Mouse (Mus musculus) gastrocnemius, postnatal 4 days (tissue): ENCODE measurements around the gene Jade2. TPM values are rescaled to one million over a fixed set of nuclear protein-coding genes. Genes with fewer than 3 reads are reported as not detected.
"Not testable (repeated sequence)": the region's sequence is repeated elsewhere in the genome, so short reads cannot be mapped to it uniquely, and the experiment has no call there.

Experiments
- DNase-seq, 2 experiments: peaks; one replicate each; pipeline ENCODE4 v3.0.0; 2021 to 2022; ENCODE audit warnings: low spot score in 2 of 2, mixed read lengths in 2 of 2
- total RNA-seq, 2 experiments: library from RNA; stranded (reverse); gene quantifications; 2 replicates each; pipeline ENCODE4 v1.2.3; 2021

The Jade2 gene
- total RNA-seq, 2 experiments from 2014 or later, result 2.1 to 2.2 TPM

DNA sequence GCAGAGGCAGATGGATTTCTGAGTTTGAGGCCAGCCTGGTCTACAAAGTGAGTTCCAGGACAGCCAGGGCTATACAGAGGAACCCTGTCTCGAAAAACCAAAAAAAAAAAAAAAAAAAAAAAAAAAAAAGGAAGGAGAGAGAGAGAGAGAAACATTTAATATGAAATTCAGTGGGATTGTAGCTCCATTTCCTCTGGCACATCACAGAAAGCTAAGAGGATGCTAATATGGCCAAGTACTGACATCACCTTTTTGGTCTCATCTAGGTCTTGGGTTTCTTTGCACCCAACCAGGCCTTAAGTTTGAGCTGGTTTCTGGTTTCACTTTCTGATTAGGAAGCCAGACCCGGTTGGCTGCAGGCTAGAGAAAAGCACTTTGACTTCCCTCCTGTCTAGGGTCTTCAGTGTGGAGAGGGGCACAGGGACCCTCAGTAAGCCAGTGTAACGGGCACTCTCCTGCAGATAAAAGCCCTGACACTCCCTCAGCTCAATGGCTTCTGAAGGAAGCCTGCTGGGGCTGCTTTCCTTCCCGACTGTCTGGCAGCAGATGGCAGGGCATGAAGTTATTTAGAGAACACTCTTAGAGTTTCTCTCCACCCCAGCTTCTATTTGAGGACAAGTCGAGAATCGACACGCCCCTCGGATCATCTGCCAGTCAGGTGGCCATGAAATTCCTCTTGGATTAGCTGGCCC is 56.7 kb downstream of the Jade2 start:
- no peak for DNase-seq

- no peak for DNase-seq
Observed at GRCm38 (mm10) chr11:51796272-51796671, 61.2 kb downstream of the Jade2 start.

DNA sequence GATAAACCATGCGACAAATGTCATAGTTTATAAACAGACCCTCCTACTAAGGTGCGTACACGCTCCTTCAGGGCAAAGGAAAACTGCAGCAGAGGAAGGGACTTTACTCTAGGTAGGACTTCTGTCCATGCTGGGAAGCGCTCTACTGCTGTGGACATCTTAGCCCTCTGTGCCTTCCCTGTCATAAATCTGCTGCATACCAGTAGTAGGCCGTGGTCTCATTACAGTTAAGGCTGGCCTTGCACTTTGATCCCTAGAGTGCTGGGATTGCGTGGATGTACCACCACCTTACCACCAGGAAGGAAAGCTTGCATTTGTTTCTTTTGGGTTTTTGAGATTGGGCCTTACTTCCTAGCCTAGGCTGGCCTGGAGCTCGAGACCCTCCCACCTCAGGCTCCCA is 66.8 kb downstream of the Jade2 start:
- no peak for DNase-seq

- not testable (repeated sequence) for DNase-seq
Observed at GRCm38 (mm10) chr11:51789735-51790134, 67.7 kb downstream of the Jade2 start.

GRCm38 (mm10) chr11:51785926-51786325 is 71.5 kb downstream of the Jade2 start:
- DNase-seq, result peak in 1 of 2 experiments; percentile 29

GRCm38 (mm10) chr11:51782721-51783120 is 74.7 kb downstream of the Jade2 start:
- no peak for DNase-seq

DNA sequence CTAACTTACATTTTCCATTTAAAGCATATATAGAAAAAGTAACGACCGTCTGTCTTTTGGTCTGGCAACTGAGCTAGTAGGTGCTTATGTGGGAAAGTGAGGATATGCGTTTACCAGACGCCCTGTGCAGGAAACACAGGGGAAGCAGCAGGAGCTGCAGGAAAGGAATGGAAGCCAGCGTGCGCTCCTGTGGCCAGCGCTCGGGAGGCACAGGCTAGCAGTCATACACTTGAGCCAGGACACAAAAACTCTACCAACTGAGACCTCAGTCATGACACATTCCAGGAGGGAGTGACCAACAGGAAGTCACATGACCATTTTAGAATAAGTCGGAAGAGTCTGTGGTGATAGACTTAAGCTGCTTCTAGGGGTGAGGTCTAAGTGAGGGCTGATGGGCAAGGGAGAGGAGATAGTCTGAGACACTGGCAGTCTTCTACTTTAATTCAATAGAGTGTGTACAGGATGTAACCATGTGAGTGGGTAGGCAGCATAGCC is 76.6 kb downstream of the Jade2 start:
- DNase-seq, result no peak

DNA sequence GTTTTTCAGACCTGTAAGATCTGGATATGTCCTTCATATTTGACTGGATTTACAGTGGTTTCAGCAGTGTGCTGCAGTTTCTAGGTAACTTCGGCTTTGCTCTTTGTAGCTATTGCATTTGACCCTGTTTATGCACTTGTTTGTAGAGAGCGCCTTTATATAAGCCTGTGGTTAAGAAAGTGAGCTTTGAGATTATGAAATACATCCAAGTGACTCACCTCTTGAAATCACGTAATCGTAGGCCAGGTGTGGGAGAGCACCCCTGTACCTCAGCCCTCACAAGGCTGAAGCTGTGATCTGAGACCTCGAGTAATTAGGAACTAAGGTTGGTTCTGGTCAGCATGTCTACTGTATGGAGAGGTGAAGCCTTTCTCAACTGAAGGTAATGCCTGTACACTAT is 80.0 kb downstream of the Jade2 start:
- DNase-seq, result no peak

DNA sequence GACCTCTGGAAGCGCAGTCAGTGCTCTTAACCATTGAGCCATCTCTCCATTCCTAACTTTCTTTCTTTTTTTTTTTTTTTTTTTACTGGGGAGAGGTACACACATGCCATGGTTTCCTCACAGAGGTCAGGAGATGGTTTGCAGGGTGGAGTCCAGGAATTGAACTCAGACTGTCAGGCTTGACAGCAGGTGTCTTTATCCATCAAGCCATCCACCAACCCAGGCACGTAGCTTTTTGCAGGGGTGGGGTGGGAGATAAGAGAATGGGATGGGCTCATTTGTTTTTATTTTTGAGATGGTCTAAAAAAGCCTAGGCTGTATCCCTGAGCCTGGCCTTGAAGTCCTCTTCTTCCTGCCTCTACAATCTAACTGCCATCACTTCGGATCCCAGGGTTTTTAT is 81.9 kb downstream of the Jade2 start:
- no peak for DNase-seq

GRCm38 (mm10) chr11:51768296-51768695 is 89.2 kb downstream of the Jade2 start:
- DNase-seq, result no peak

GRCm38 (mm10) chr11:51767579-51768220 is 89.8 kb downstream of the Jade2 start:
- no peak for DNase-seq

GRCm38 (mm10) chr11:51764816-51765215 is 92.6 kb downstream of the Jade2 start:
- DNase-seq, result no peak

DNA sequence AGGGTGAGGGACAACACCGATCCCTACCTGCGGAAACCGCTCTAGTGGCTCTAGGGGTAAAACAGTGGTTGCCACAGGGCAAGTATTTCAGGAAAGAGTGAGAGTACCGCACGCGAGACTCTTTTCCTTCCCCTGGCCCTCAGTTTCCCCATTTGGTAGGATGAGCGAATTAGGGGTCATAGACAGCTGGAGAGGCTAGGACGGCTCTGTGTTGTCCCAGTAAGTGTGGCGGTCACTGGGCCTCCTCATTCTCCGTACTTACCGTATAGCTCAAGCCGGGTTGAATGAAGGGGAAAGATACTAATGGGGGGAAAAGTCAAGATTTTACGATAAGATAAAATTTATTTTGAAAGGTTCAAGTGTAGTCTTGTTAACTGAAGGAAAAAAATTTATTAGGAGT is 93.5 kb downstream of the Jade2 start:
- no peak for DNase-seq

Other genes starting within 250 kb of the Jade2 start
- 10 to 100 TPM; 35.4 to 37.3 TPM for gene Nhp2, start 237.9 kb downstream of the Jade2 start, total RNA-seq
- 10 to 100 TPM; 20.9 to 23.0 TPM for gene Rmnd5b, start 221.8 kb downstream of the Jade2 start, total RNA-seq
- gene N4bp3, start 206.8 kb downstream of the Jade2 start, total RNA-seq, result 10 to 100 TPM; 20.9 to 22.7 TPM
- 1 to 10 TPM; 1.1 to 1.6 TPM for gene D930048N14Rik, start 206.7 kb downstream of the Jade2 start, total RNA-seq
- gene 0610009B22Rik, start 168.8 kb downstream of the Jade2 start, total RNA-seq, result 10 to 100 TPM; 25.1 to 25.6 TPM
- gene Sec24a, start 94.0 kb downstream of the Jade2 start, total RNA-seq, result 10 to 100 TPM; 23.4 to 28.3 TPM
- gene Sar1b, start 94.0 kb downstream of the Jade2 start, total RNA-seq, result 10 to 100 TPM; 68.2 to 70.9 TPM
- gene Cdkn2aipnl, start 110.0 kb upstream of the Jade2 start, total RNA-seq, result 10 to 100 TPM; 25.7 to 26.7 TPM
- 100 to 1,000 TPM; 190 to 225 TPM for gene Ube2b, start 143.1 kb upstream of the Jade2 start, total RNA-seq
- gene Cdkl3, start 146.6 kb upstream of the Jade2 start, total RNA-seq, result 10 to 100 TPM; 11.1 to 14.0 TPM
- 10 to 100 TPM; 57.7 to 64.9 TPM for gene Ppp2ca, start 241.0 kb upstream of the Jade2 start, total RNA-seq